Mouse (Mus musculus): ENCODE data around the gene Klhdc7a.

- TF ChIP-seq CTCF (conservative IDR thresholded peaks at IDR 0.05; ENCODE audit: low read length) (no peak), POU5F1 (IDR thresholded peaks at IDR 0.05; ENCODE audit: borderline replicate concordance, low read length) (no peak), NANOG (IDR thresholded peaks at IDR 0.05; ENCODE audit: borderline replicate concordance, low read length) (no peak)
Observed at GRCm38 (mm10) chr4:139963911-139964310, 3.9 kb downstream of the Klhdc7a start.
